Mouse (Mus musculus) CD4-positive, CD25-positive, alpha-beta regulatory T cell (primary cell): ENCODE results near the gene Gss. TPM values are rescaled to one million over a fixed set of nuclear protein-coding genes. Genes with fewer than 3 reads are reported as not detected.

Experiments used
- polyA plus RNA-seq: library from polyadenylated mRNA; unstranded; fragments of 100-300 nt; shearing (Covaris generic); gene quantifications from one replicate; pipeline ENCODE4 v1.2.1, GENCODE M21; 2017

Gene Gss
- 11.5 TPM for polyA plus RNA-seq

GRCm38 (mm10) chr2:155592137-155592853, at the start of gene Gss:
Gene Gss, minus strand, starts transcription at chr2:155592810.

GRCm38 (mm10) chr2:155610978-155611377, 18.4 kb upstream of the Gss start, which contains the start of gene Myh7b:
Gene Myh7b, plus strand, starts transcription at chr2:155611212.

DNA sequence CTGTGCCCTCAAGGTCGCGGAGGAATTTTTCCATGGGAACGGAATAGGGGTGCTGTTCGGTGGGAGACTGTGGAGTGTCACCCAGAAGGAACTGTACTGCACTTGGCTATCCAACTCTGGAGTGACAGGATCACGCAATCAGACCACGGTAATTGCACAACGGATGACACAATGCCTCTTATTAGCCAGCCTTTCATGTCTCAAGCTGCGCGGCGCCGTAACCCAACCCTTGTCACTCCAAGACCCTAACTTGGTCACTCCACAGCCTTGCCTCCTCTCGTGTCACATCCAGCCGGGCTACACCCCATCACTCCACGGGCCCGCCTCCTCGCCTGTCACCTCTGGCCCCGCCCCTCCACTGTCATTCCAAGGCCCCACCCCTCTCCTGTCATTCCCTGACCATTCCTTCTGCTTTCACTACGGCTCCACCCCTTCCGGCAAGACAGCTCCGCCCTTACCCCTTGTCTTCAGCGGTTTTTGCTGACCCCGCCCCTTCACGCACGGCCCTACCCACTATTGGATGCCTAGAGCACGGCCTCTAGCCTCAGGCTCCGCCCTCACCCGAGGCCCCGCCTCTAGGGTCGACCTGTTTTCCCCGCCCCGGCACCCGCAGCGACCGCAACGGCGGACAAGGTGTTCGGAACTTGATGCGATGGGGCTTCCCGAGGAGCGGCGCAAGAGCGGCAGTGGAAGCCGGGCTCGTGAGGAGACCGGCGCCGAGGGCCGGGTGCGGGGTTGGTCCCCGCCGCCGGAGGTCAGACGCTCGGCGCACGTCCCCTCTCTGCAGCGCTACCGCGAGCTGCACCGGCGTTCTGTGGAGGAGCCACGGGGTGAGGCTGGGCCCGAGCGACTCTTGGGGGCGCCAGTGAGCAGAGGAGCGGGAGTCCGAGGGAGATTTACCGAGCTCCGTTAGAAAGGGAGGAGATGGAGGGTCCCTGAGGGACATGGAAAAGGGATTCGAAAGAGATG, 74.9 kb downstream of the Gss start, which contains the start of the genes Acss2 and Ggt7:
Gene Acss2 (plus strand): TSS at position 494 of the 969 bp plus-strand sequence.
Gene Ggt7 (minus strand): TSS at position 783 of the 969 bp plus-strand sequence.

Other genes starting within 250 kb of the Gss start
- gene Pigu, start 235.4 kb downstream of the Gss start, polyA plus RNA-seq, result 47.1 TPM
- gene Trp53inp2, start 211.8 kb downstream of the Gss start, polyA plus RNA-seq, result 3.5 TPM
- gene Ncoa6, start 118.9 kb downstream of the Gss start, polyA plus RNA-seq, result 31.9 TPM
- gene Acss2, start 74.9 kb downstream of the Gss start, polyA plus RNA-seq, result 68.4 TPM
- gene Ggt7, start 74.6 kb downstream of the Gss start, polyA plus RNA-seq, result 13.0 TPM
- 0.32 TPM for gene Myh7b, start 18.4 kb upstream of the Gss start, polyA plus RNA-seq
- gene Trpc4ap, start 99.6 kb upstream of the Gss start, polyA plus RNA-seq, result 388 TPM
- gene Edem2, start 136.7 kb upstream of the Gss start, polyA plus RNA-seq, result 82.9 TPM
- gene Gm17581, start 143.1 kb upstream of the Gss start, polyA plus RNA-seq, result not detected
- gene Procr, start 158.3 kb upstream of the Gss start, polyA plus RNA-seq, result not detected
- gene Mmp24, start 182.5 kb upstream of the Gss start, polyA plus RNA-seq, result not detected
- gene BC029722, start 226.6 kb upstream of the Gss start, polyA plus RNA-seq, result 50.2 TPM
- gene Eif6, start 234.1 kb upstream of the Gss start, polyA plus RNA-seq, result 210 TPM
- gene Fam83c, start 242.0 kb upstream of the Gss start, polyA plus RNA-seq, result not detected